Mouse (Mus musculus): Measurements from ENCODE around the gene Necap1. TPM values are rescaled to one million over a fixed set of nuclear protein-coding genes. Genes with fewer than 3 reads are reported as not detected.

Necap1 gene
- polyA plus RNA-seq, 1 experiment from 2014 or later: 100 TPM

- Histone ChIP-seq H3K9me3 (no peaks in the 10 kb centered on the region), H3K4me3 (no peak overlapping the region), H3K36me3 (no peaks in the 10 kb centered on the region), H3K4me1 (no peaks in the 10 kb centered on the region), H3K27me3 (replicated peaks) (no peaks in the 10 kb centered on the region), H3K9ac (no peak overlapping the region), H3K4me2 (replicated peaks) (no peak overlapping the region), H3K27ac (no peak overlapping the region)
- WGBS: 35% methylated on average over 4 of the region's 4 CpGs
- ATAC-seq (ENCODE audit: low FRiP score, low read depth): no peak
Measured at GRCm38 (mm10) chr6:122919922-122920321, 45.6 kb downstream of the Necap1 start.

GRCm38 (mm10) chr6:122921451-122921850 lies 47.2 kb downstream of the Necap1 start, which contains the start of gene Clec4a1:
Clec4a1 (plus strand) TSS chr6:122921848.
- H3K9ac ChIP-seq: no peak within 1 kb of the TSS
- no peak within 1 kb of the TSS for H3K4me2 ChIP-seq (replicated peaks)
- no peak for ATAC-seq (ENCODE audit: low FRiP score, low read depth)
- no peaks in the 10 kb centered on the region for H3K27me3 ChIP-seq (replicated peaks)
- no peaks in the 10 kb centered on the region for H3K9me3 ChIP-seq
- H3K36me3 ChIP-seq: no peaks in the 10 kb centered on the region
- H3K4me3 ChIP-seq: no peak within 1 kb of the TSS
- 66% methylated on average over 4 of the region's 4 CpGs for WGBS
- no peak within 1 kb of the TSS for H3K27ac ChIP-seq
- H3K4me1 ChIP-seq: no peaks in the 10 kb centered on the region

DNA sequence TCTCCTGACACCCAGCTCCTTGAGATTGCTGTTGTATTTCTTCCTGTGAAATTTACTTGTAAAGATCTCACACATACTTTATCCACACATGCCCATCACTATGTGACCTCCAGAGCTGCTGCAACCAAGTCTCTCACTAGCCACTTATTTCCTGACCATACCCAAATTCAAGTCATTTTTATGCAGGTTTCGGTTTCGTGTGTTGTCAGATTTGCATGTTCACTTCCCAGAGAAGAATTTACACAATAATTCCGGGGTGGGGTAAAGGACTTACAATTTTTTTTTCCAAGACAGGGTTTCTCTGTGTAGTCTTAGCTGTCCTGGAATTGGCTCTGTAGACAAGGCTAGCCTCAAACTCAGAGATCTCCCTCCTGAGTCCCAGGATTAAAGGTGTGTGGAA lies 60.6 kb downstream of the Necap1 start:
- Histone ChIP-seq H3K27ac (no peak overlapping the region), H3K4me2 (replicated peaks) (no peak overlapping the region), H3K27me3 (replicated peaks) (no peaks in the 10 kb centered on the region), H3K36me3 (no peaks in the 10 kb centered on the region), H3K4me1 (no peaks in the 10 kb centered on the region), H3K9me3 (no peaks in the 10 kb centered on the region), H3K4me3 (no peak overlapping the region), H3K9ac (no peak overlapping the region)
- WGBS: 91% methylated on average over 3 of the region's 3 CpGs
- no peak for ATAC-seq (ENCODE audit: low FRiP score, low read depth)

Small RNAs within 50 kb of the gene (microRNA-seq; reads per million reads assigned to microRNA genes)
- not detected for gene Mir7231

Other genes starting within 250 kb of the Necap1 start
- not detected in 2 replicates for gene Dppa3, start 248.1 kb upstream of the Necap1 start, polyA plus RNA-seq (2016; fragmentation: Nextera tagmentation; extraction: Ambion mirVana)
- gene Nanog, start 167.0 kb upstream of the Necap1 start, polyA plus RNA-seq (2016; fragmentation: Nextera tagmentation; extraction: Ambion mirVana): 0.09 and 0.17 TPM in 2 replicates
- gene Slc2a3, start 72.8 kb upstream of the Necap1 start, polyA plus RNA-seq (2016; fragmentation: Nextera tagmentation; extraction: Ambion mirVana): 22.6 and 26.1 TPM in 2 replicates
- 5.5 TPM in 2 replicates for gene Foxj2, start 54.6 kb upstream of the Necap1 start, polyA plus RNA-seq (2016; fragmentation: Nextera tagmentation; extraction: Ambion mirVana)
- gene C3ar1, start 18.3 kb upstream of the Necap1 start, polyA plus RNA-seq (2016; fragmentation: Nextera tagmentation; extraction: Ambion mirVana): 1.7 and 2.1 TPM in 2 replicates
- 0.52 and 0.75 TPM in 2 replicates for gene Clec4a1, start 47.4 kb downstream of the Necap1 start, polyA plus RNA-seq (2016; fragmentation: Nextera tagmentation; extraction: Ambion mirVana)
- 0.34 and 0.44 TPM in 2 replicates for gene Clec4a3, start 78.0 kb downstream of the Necap1 start, polyA plus RNA-seq (2016; fragmentation: Nextera tagmentation; extraction: Ambion mirVana)
- gene Clec4a4, start 115.9 kb downstream of the Necap1 start, polyA plus RNA-seq (2016; fragmentation: Nextera tagmentation; extraction: Ambion mirVana): not detected in 2 replicates
- gene Clec4b1, start 175.5 kb downstream of the Necap1 start, polyA plus RNA-seq (2016; fragmentation: Nextera tagmentation; extraction: Ambion mirVana): not detected in 2 replicates
- 0.79 and 1.2 TPM in 2 replicates for gene Clec4a2, start 232.0 kb downstream of the Necap1 start, polyA plus RNA-seq (2016; fragmentation: Nextera tagmentation; extraction: Ambion mirVana)

All from neural tube, embryonic 12.5 days (tissue).